In genomic region chr7:49908181-49908855, GRCm38 (mm10) we compare ENCODE assay signal across 15 mouse cellular contexts. TPM values are rescaled to one million over a fixed set of nuclear protein-coding genes. Genes with fewer than 3 reads are reported as not detected.
DNase-seq lines count a peak whose midpoint lies in the region; ATAC-seq and TF ChIP-seq lines count a peak whose summit lies in the region.
"Had no signal": no experiment of that assay in that cellular context is flagged by ENCODE, and none has a peak within 500 bp of the region (broad histone marks: within the 10 kb centered on the region; RNA-seq: fewer than 3 reads in every experiment).

No protein-coding gene starts in this region.

- no peaks in the 10 kb centered on the region for H3K9me3 ChIP-seq in forebrain, postnatal 0 days (ENCODE audit: low read length)
- no peaks in the 10 kb centered on the region for H3K9me3 ChIP-seq in forebrain, embryonic 15.5 days
- no peaks in the 10 kb centered on the region for H3K9me3 ChIP-seq in hindbrain, embryonic 14.5 days (ENCODE audit: control insufficient read depth, low read length)
- H3K9me3 ChIP-seq in limb, embryonic 10.5 days (replicated peaks), result no peaks in the 10 kb centered on the region
- no peaks in the 10 kb centered on the region for H3K9me3 ChIP-seq in neural tube, embryonic 13.5 days
- H3K9me3 ChIP-seq: liver, embryonic 15.5 days had no signal

- no peaks in the 10 kb centered on the region for H3K4me1 ChIP-seq in forebrain, postnatal 0 days (ENCODE audit: insufficient read depth)
- peaks cover 7% of the 10 kb centered on the region for H3K4me1 ChIP-seq in forebrain, embryonic 15.5 days
- no peaks in the 10 kb centered on the region; the same call in 1 of the 2 replicates for H3K4me1 ChIP-seq in hindbrain, embryonic 14.5 days (replicated peaks; ENCODE audit: control insufficient read depth, insufficient read depth, low read length)
- H3K4me1 ChIP-seq in limb, embryonic 10.5 days, result peaks cover 8% of the 10 kb centered on the region; the same call in 1 of the 2 replicates
- H3K4me1 ChIP-seq in neural tube, embryonic 13.5 days (replicated peaks), result peaks cover 34% of the 10 kb centered on the region
- H3K4me1 ChIP-seq: liver, embryonic 15.5 days had no signal

- H3K27me3 ChIP-seq in forebrain, postnatal 0 days (ENCODE audit: insufficient read depth, low read length), result peaks cover 65% of the 10 kb centered on the region
- peaks cover 94% of the 10 kb centered on the region for H3K27me3 ChIP-seq in forebrain, embryonic 15.5 days
- peaks cover 96% of the 10 kb centered on the region for H3K27me3 ChIP-seq in hindbrain, embryonic 14.5 days (ENCODE audit: control insufficient read depth, insufficient read depth, low read length)
- peaks cover 100% of the 10 kb centered on the region for H3K27me3 ChIP-seq in limb, embryonic 10.5 days (ENCODE audit: low read depth, poor library complexity, severe bottlenecking)
- peaks cover 98% of the 10 kb centered on the region for H3K27me3 ChIP-seq in neural tube, embryonic 13.5 days

- TF ChIP-seq CTCF in forebrain, postnatal 0 days (IDR thresholded peaks at IDR 0.05; ENCODE audit: low read depth), result no peak

- H3K4me3 ChIP-seq in forebrain, postnatal 0 days (ENCODE audit: low read depth, low read length), result no peak overlapping the region
- H3K4me3 ChIP-seq in forebrain, embryonic 15.5 days, result no peak overlapping the region
- H3K4me3 ChIP-seq in hindbrain, embryonic 14.5 days (replicated peaks; ENCODE audit: low read length), result peak overlapping the region; percentile 40
- H3K4me3 ChIP-seq in limb, embryonic 10.5 days, result no peak overlapping the region
- H3K4me3 ChIP-seq in neural tube, embryonic 13.5 days, result peak overlapping the region; percentile 52
- H3K4me3 ChIP-seq: liver, embryonic 15.5 days had no signal

- H3K27ac ChIP-seq in forebrain, postnatal 0 days (ENCODE audit: low read depth, low read length), result no peak overlapping the region
- H3K27ac ChIP-seq in forebrain, embryonic 15.5 days (replicated peaks), result no peak overlapping the region
- H3K27ac ChIP-seq in hindbrain, embryonic 14.5 days, result peak overlapping the region; percentile 87
- H3K27ac ChIP-seq in limb, embryonic 10.5 days, result no peak overlapping the region
- peak overlapping the region; percentile 94 for H3K27ac ChIP-seq in neural tube, embryonic 13.5 days (replicated peaks)
- H3K27ac ChIP-seq: kidney, postnatal 0 days; liver, embryonic 15.5 days had no signal

- no peak overlapping the region for H3K4me2 ChIP-seq in forebrain, postnatal 0 days (ENCODE audit: low read depth)
- H3K4me2 ChIP-seq in forebrain, embryonic 15.5 days (replicated peaks), result no peak overlapping the region
- H3K4me2 ChIP-seq in hindbrain, embryonic 14.5 days (replicated peaks), result peak overlapping the region; percentile 56
- peak overlapping the region; percentile 61 for H3K4me2 ChIP-seq in neural tube, embryonic 13.5 days
- H3K4me2 ChIP-seq: liver, embryonic 15.5 days had no signal

- WGBS in forebrain, postnatal 0 days, result under 1% methylated on average over 24 of the region's 24 CpGs
- under 1% methylated on average over 24 of the region's 24 CpGs for WGBS in forebrain, embryonic 15.5 days
- under 1% methylated on average over 24 of the region's 24 CpGs for WGBS in hindbrain, embryonic 14.5 days
- under 1% methylated on average over 24 of the region's 24 CpGs for WGBS in limb, embryonic 10.5 days
- 1% methylated on average over 24 of the region's 24 CpGs for WGBS in neural tube, embryonic 13.5 days

- no peak overlapping the region for H3K9ac ChIP-seq in forebrain, postnatal 0 days
- H3K9ac ChIP-seq in forebrain, embryonic 15.5 days (replicated peaks), result no peak overlapping the region
- peak overlapping the region; percentile 70 for H3K9ac ChIP-seq in hindbrain, embryonic 14.5 days
- peak overlapping the region; percentile 87 for H3K9ac ChIP-seq in neural tube, embryonic 13.5 days
- H3K9ac ChIP-seq: liver, embryonic 15.5 days had no signal

- DNase-seq in forebrain, postnatal 0 days, result peak; percentile 28
- no peak for DNase-seq in hindbrain, embryonic 14.5 days (ENCODE audit: low spot score)
- peak; percentile 48 for DNase-seq in limb, embryonic 10.5 days (ENCODE audit: low spot score)
- no peak for DNase-seq in left cerebral cortex, adult 8-10 months (ENCODE audit: low spot score in 2 of 2)
- DNase-seq in urinary bladder, adult 18-20 months (ENCODE audit: low spot score in 2 of 2), result no peak
- DNase-seq in adrenal gland, postnatal 36 days, result no peak
- DNase-seq: gastrocnemius, postnatal 10 days; heart, postnatal 10 days had no signal

- no peak for ATAC-seq in forebrain, postnatal 0 days
- ATAC-seq in forebrain, embryonic 15.5 days (replicated peaks), result no peak
- peak; percentile 42 for ATAC-seq in hindbrain, embryonic 14.5 days (ENCODE audit: low FRiP score)
- ATAC-seq in neural tube, embryonic 13.5 days (ENCODE audit: low read depth), result peak; percentile 37

- no peaks in the 10 kb centered on the region for H3K36me3 ChIP-seq in forebrain, postnatal 0 days (ENCODE audit: insufficient read depth)
- no peaks in the 10 kb centered on the region for H3K36me3 ChIP-seq in forebrain, embryonic 15.5 days
- no peaks in the 10 kb centered on the region for H3K36me3 ChIP-seq in hindbrain, embryonic 14.5 days (replicated peaks; ENCODE audit: control insufficient read depth, insufficient read depth)
- H3K36me3 ChIP-seq in limb, embryonic 10.5 days, result no peaks in the 10 kb centered on the region
- H3K36me3 ChIP-seq in neural tube, embryonic 13.5 days, result no peaks in the 10 kb centered on the region
- H3K36me3 ChIP-seq: liver, embryonic 15.5 days had no signal

RNA-seq across cellular contexts. Expression of gene Slc6a5, which starts 1.6 kb away (rescaled TPM):
- 0.10 TPM in 1 of 2 replicates, not detected in the other for total RNA-seq in forebrain, postnatal 0 days (2014; rRNA removed)
- not detected in 2 replicates for polyA plus RNA-seq in forebrain, postnatal 0 days (2015; fragmentation: Nextera tagmentation; extraction: Ambion mirVana)
- polyA plus RNA-seq in forebrain, embryonic 15.5 days (2015; fragmentation: Nextera tagmentation; extraction: Ambion mirVana), result not detected in 2 replicates
- 11.8 and 14.2 TPM in 2 replicates for polyA plus RNA-seq in hindbrain, embryonic 14.5 days (2014; fragmentation: Nextera tagmentation; extraction: Ambion mirVana)
- polyA plus RNA-seq in limb, embryonic 10.5 days (2016; fragmentation: Nextera tagmentation; extraction: Ambion mirVana), result 0.03 TPM in 1 of 2 replicates, not detected in the other
- 14.3 and 14.4 TPM in 2 replicates for polyA plus RNA-seq in neural tube, embryonic 13.5 days (2015; fragmentation: Nextera tagmentation; extraction: Ambion mirVana)
- total RNA-seq in left cerebral cortex, adult 8-10 months (2022), result under 1 TPM in 3 of 4 experiments, not detected in 1; 0.09 to 0.15 (median 0.14) TPM
- 1 to 10 TPM; 1.1 to 1.6 TPM for total RNA-seq in adrenal gland, postnatal 36 days (2021)
- total RNA-seq: gastrocnemius, postnatal 10 days; heart, postnatal 10 days; megakaryocyte progenitor cell, adult 5-6 weeks had no signal
- polyA plus RNA-seq: C2C12; kidney, postnatal 0 days; liver, embryonic 15.5 days; thymus, postnatal 0 days had no signal

Comparison
In these comparisons a context has a peak if more than half of its experiments do, and no peak if none do; other contexts are left out.
1. ATAC-seq: peak in hindbrain, embryonic 14.5 days (single experiment) and neural tube, embryonic 13.5 days (single experiment); none in forebrain, postnatal 0 days (single experiment) and forebrain, embryonic 15.5 days (single experiment).
2. DNase-seq: peak in forebrain, postnatal 0 days (single experiment) and limb, embryonic 10.5 days (single experiment); none in hindbrain, embryonic 14.5 days (single experiment), left cerebral cortex, adult 8-10 months (0 of 2), urinary bladder, adult 18-20 months (0 of 2) and adrenal gland, postnatal 36 days (0 of 2).
3. H3K27ac ChIP-seq: peak in hindbrain, embryonic 14.5 days (single experiment) and neural tube, embryonic 13.5 days (single experiment); none in forebrain, postnatal 0 days (single experiment), forebrain, embryonic 15.5 days (single experiment) and limb, embryonic 10.5 days (single experiment).
4. H3K4me2 ChIP-seq: peak in hindbrain, embryonic 14.5 days (single experiment) and neural tube, embryonic 13.5 days (single experiment); none in forebrain, postnatal 0 days (single experiment) and forebrain, embryonic 15.5 days (single experiment).
5. H3K4me3 ChIP-seq: peak in hindbrain, embryonic 14.5 days (single experiment) and neural tube, embryonic 13.5 days (single experiment); none in forebrain, postnatal 0 days (single experiment), forebrain, embryonic 15.5 days (single experiment) and limb, embryonic 10.5 days (single experiment).
6. H3K9ac ChIP-seq: peak in hindbrain, embryonic 14.5 days (single experiment) and neural tube, embryonic 13.5 days (single experiment); none in forebrain, postnatal 0 days (single experiment) and forebrain, embryonic 15.5 days (single experiment).
7. RNA of gene Slc6a5, which starts 1.6 kb away (polyA plus RNA-seq): 14.3 to 14.4 TPM in neural tube, embryonic 13.5 days and 11.8 to 14.2 TPM in hindbrain, embryonic 14.5 days; not detected in forebrain, embryonic 15.5 days, not detected in forebrain, postnatal 0 days and 0.03 TPM in limb, embryonic 10.5 days; every median in the first group is over 10 times any median in the second.